Mouse (Mus musculus) midbrain, embryonic 13.5 days (tissue): Measurements from ENCODE around the gene Sh3bgrl3. TPM values are rescaled to one million over a fixed set of nuclear protein-coding genes. Genes with fewer than 3 reads are reported as not detected.

Experiments
- ATAC-seq: fragments of 200-750 bp; cut with Nextera tagmentation; 2 replicates; pipeline ENCODE4 v1.8.0; 2017; ENCODE audit warnings: mild to moderate bottlenecking, moderate TSS enrichment, moderate library complexity
- H3K27ac ChIP-seq: fragments of 300-500 bp; sonication (generic); 2 replicates; pipeline ENCODE4 v1.5.1; 2015; ENCODE audit warnings: inconsistent platforms, mild to moderate bottlenecking, moderate library complexity
- H3K27me3 ChIP-seq: fragments of 300-500 bp; sonication (generic); 2 replicates; pipeline ENCODE4 v1.6.1; 2015; ENCODE audit warnings: mild to moderate bottlenecking, inconsistent platforms
- H3K36me3 ChIP-seq: fragments of 300-500 bp; sonication (generic); 2 replicates; pipeline ENCODE4 v1.6.1; 2015; ENCODE audit warnings: mild to moderate bottlenecking, inconsistent platforms
- H3K4me1 ChIP-seq: fragments of 300-500 bp; sonication (generic); replicated peaks from 2 replicates; pipeline ENCODE4 v1.6.1; 2015; ENCODE audit warnings: inconsistent platforms
- H3K4me2 ChIP-seq: fragments of 300-500 bp; sonication (generic); replicated peaks from 2 replicates; pipeline ENCODE4 v1.6.1; 2015; ENCODE audit warnings: moderate library complexity, mild to moderate bottlenecking, inconsistent platforms
- H3K4me3 ChIP-seq: fragments of 300-500 bp; sonication (generic); replicated peaks from 2 replicates; pipeline ENCODE4 v1.5.1; 2015; ENCODE audit warnings: mild to moderate bottlenecking, inconsistent platforms
- H3K9ac ChIP-seq: fragments of 300-500 bp; sonication (generic); replicated peaks from 2 replicates; pipeline ENCODE4 v1.6.1; 2015; ENCODE audit warnings: mild to moderate bottlenecking, inconsistent platforms
- H3K9me3 ChIP-seq: fragments of 300-500 bp; sonication (generic); 2 replicates; pipeline ENCODE4 v1.6.1; 2016; ENCODE audit warnings: mild to moderate bottlenecking, inconsistent platforms
- WGBS: fragments of 180-500 bp; shearing (Covaris S2); methylation state at CpG from one replicate; pipeline ENCODE4 v1.1.7; 2015; 5-methylcytosine and 5-hydroxymethylcytosine counted together
- polyA plus RNA-seq: library from polyadenylated mRNA; unstranded; fragments of >200 nt; fragmentation: Nextera tagmentation; extraction: Ambion mirVana; gene quantifications from 2 replicates; pipeline ENCODE4 v1.2.1, GENCODE M21; 2015

Gene Sh3bgrl3
- polyA plus RNA-seq, 1 experiment from 2014 or later: 319 TPM

- Histone ChIP-seq H3K36me3 (no peaks in the 10 kb centered on the region), H3K4me2 (no peak overlapping the region)
- 41% methylated on average over 7 of the region's 7 CpGs for WGBS
Measured at GRCm38 (mm10) chr4:134087412-134087811, 41.2 kb downstream of the Sh3bgrl3 start.

GRCm38 (mm10) chr4:134084999-134085398 lies 43.6 kb downstream of the Sh3bgrl3 start:
- 87% methylated on average over 4 of the region's 4 CpGs for WGBS
- H3K9ac ChIP-seq: no peak overlapping the region
- H3K9me3 ChIP-seq: peaks cover 3% of the 10 kb centered on the region; the same call in 1 of the 2 replicates
- peaks cover 9% of the 10 kb centered on the region for H3K4me1 ChIP-seq
- no peak overlapping the region for H3K4me3 ChIP-seq
- H3K36me3 ChIP-seq: no peaks in the 10 kb centered on the region
- H3K27ac ChIP-seq: no peak overlapping the region
- no peak overlapping the region for H3K4me2 ChIP-seq
- H3K27me3 ChIP-seq: peaks cover 33% of the 10 kb centered on the region
- ATAC-seq: no peak

More at GRCm38 (mm10) chr4:134087412-134087811, 41.2 kb downstream of the Sh3bgrl3 start:
- H3K4me3 ChIP-seq: no peak overlapping the region
- peaks cover 9% of the 10 kb centered on the region for H3K27me3 ChIP-seq
- H3K4me1 ChIP-seq: no peaks in the 10 kb centered on the region
- H3K9ac ChIP-seq: no peak overlapping the region
- H3K9me3 ChIP-seq: peaks cover 3% of the 10 kb centered on the region; the same call in 1 of the 2 replicates
- H3K27ac ChIP-seq: no peak overlapping the region
- peak; percentile 74; the same call in 1 of the 2 replicates for ATAC-seq

GRCm38 (mm10) chr4:134082460-134082859 lies 46.1 kb downstream of the Sh3bgrl3 start:
- peak overlapping the region; percentile 47 for H3K4me3 ChIP-seq
- H3K27me3 ChIP-seq: peaks cover 34% of the 10 kb centered on the region
- no peaks in the 10 kb centered on the region for H3K36me3 ChIP-seq
- 13% methylated on average over 7 of the region's 7 CpGs for WGBS
- H3K9me3 ChIP-seq: peaks cover 3% of the 10 kb centered on the region; the same call in 1 of the 2 replicates
- ATAC-seq: no peak
- peaks cover 13% of the 10 kb centered on the region for H3K4me1 ChIP-seq
- H3K9ac ChIP-seq: no peak overlapping the region
- no peak overlapping the region for H3K27ac ChIP-seq
- H3K4me2 ChIP-seq: peak overlapping the region; percentile 73

- Histone ChIP-seq H3K36me3 (no peaks in the 10 kb centered on the region), H3K4me2 (peak overlapping the region; percentile 73), H3K4me3 (peak overlapping the region; percentile 47), H3K9ac (peak overlapping the region; percentile 49), H3K27ac (no peak overlapping the region), H3K27me3 (peaks cover 34% of the 10 kb centered on the region), H3K9me3 (peaks cover 3% of the 10 kb centered on the region; the same call in 1 of the 2 replicates), H3K4me1 (peaks cover 13% of the 10 kb centered on the region)
- ATAC-seq: peak; percentile 78
- WGBS: under 1% methylated on average over 41 of the region's 41 CpGs
Measured at GRCm38 (mm10) chr4:134081730-134082386, 46.7 kb downstream of the Sh3bgrl3 start.

- 81% methylated on average over 4 of the region's 4 CpGs for WGBS
- no peak overlapping the region for H3K9ac ChIP-seq
- peaks cover 13% of the 10 kb centered on the region for H3K4me1 ChIP-seq
- no peak overlapping the region for H3K27ac ChIP-seq
- no peak for ATAC-seq
- H3K4me3 ChIP-seq: no peak overlapping the region
- H3K9me3 ChIP-seq: peaks cover 3% of the 10 kb centered on the region; the same call in 1 of the 2 replicates
- peaks cover 34% of the 10 kb centered on the region for H3K27me3 ChIP-seq
- H3K36me3 ChIP-seq: no peaks in the 10 kb centered on the region
- no peak overlapping the region for H3K4me2 ChIP-seq
Measured at GRCm38 (mm10) chr4:134080674-134081073, 47.9 kb downstream of the Sh3bgrl3 start.

GRCm38 (mm10) chr4:134078694-134079093 lies 49.9 kb downstream of the Sh3bgrl3 start:
- no peak overlapping the region for H3K4me3 ChIP-seq
- 0 out of 2 replicates have a peak, but pooled peaks have one; percentile 47 for ATAC-seq
- no peak overlapping the region for H3K27ac ChIP-seq
- peaks cover 13% of the 10 kb centered on the region for H3K4me1 ChIP-seq
- H3K36me3 ChIP-seq: no peaks in the 10 kb centered on the region
- H3K4me2 ChIP-seq: no peak overlapping the region
- H3K27me3 ChIP-seq: peaks cover 34% of the 10 kb centered on the region
- no peaks in the 10 kb centered on the region for H3K9me3 ChIP-seq
- 34% methylated on average over 2 of the region's 3 CpGs for WGBS
- no peak overlapping the region for H3K9ac ChIP-seq

Other genes with a start within 250 kb of the Sh3bgrl3 start
- gene Rps6ka1, start 241.0 kb downstream of the Sh3bgrl3 start, polyA plus RNA-seq: 19.0 and 19.2 TPM in 2 replicates
- gene Hmgn2, start 160.1 kb downstream of the Sh3bgrl3 start, polyA plus RNA-seq: 1,712 and 1,823 TPM in 2 replicates
- gene Dhdds, start 127.9 kb downstream of the Sh3bgrl3 start, polyA plus RNA-seq: 42.0 and 44.7 TPM in 2 replicates
- gene Lin28a, start 109.9 kb downstream of the Sh3bgrl3 start, polyA plus RNA-seq: 0.59 TPM in 2 replicates
- gene Zfp683, start 75.0 kb downstream of the Sh3bgrl3 start, polyA plus RNA-seq: not detected in 2 replicates
- gene Crybg2, start 68.0 kb downstream of the Sh3bgrl3 start, polyA plus RNA-seq: 0.97 and 1.1 TPM in 2 replicates
- gene Cd52, start 33.7 kb downstream of the Sh3bgrl3 start, polyA plus RNA-seq: 2.2 and 2.7 TPM in 2 replicates
- gene Ubxn11, start 26.2 kb downstream of the Sh3bgrl3 start, polyA plus RNA-seq: 9.3 and 11.4 TPM in 2 replicates
- gene Cep85, start 58.3 kb upstream of the Sh3bgrl3 start, polyA plus RNA-seq: 19.9 and 22.4 TPM in 2 replicates
- not detected in 2 replicates for gene Gm7534, start 74.2 kb upstream of the Sh3bgrl3 start, polyA plus RNA-seq
- gene Catsper4, start 98.6 kb upstream of the Sh3bgrl3 start, polyA plus RNA-seq: not detected in 2 replicates
- 0.15 and 0.20 TPM in 2 replicates for gene Cnksr1, start 109.6 kb upstream of the Sh3bgrl3 start, polyA plus RNA-seq
- 0.17 and 0.62 TPM in 2 replicates for gene E130218I03Rik, start 114.9 kb upstream of the Sh3bgrl3 start, polyA plus RNA-seq
- 14.9 and 15.6 TPM in 2 replicates for gene Zfp593, start 116.8 kb upstream of the Sh3bgrl3 start, polyA plus RNA-seq
- not detected in 2 replicates for gene Gm30191, start 118.1 kb upstream of the Sh3bgrl3 start, polyA plus RNA-seq
- 6.2 and 8.1 TPM in 2 replicates for gene Grrp1, start 125.3 kb upstream of the Sh3bgrl3 start, polyA plus RNA-seq
- 42.3 and 44.0 TPM in 2 replicates for gene Pdik1l, start 159.1 kb upstream of the Sh3bgrl3 start, polyA plus RNA-seq
- gene Trim63, start 186.3 kb upstream of the Sh3bgrl3 start, polyA plus RNA-seq: 0.11 and 0.21 TPM in 2 replicates
- gene Slc30a2, start 214.4 kb upstream of the Sh3bgrl3 start, polyA plus RNA-seq: 0.05 and 0.12 TPM in 2 replicates